Mouse (Mus musculus) adrenal gland, adult 10 weeks (tissue): ENCODE measurements around the gene Hist1h4n. TPM values are rescaled to one million over a fixed set of nuclear protein-coding genes. Genes with fewer than 3 reads are reported as not detected.

ENCODE experiments used
- polyA plus RNA-seq: library from polyadenylated mRNA; stranded (reverse); fragments of 350-450 nt; fragmentation: Illumina TruSeq; extraction: RNeasy Lipid Tissue Mini Kit (QIAGEN cat#74804); gene quantifications from one replicate; pipeline ENCODE4 v1.2.3, GENCODE M21; 2014; ENCODE audit warnings: low read depth, low replicate concordance

Hist1h4n gene
- polyA plus RNA-seq: not detected

DNA sequence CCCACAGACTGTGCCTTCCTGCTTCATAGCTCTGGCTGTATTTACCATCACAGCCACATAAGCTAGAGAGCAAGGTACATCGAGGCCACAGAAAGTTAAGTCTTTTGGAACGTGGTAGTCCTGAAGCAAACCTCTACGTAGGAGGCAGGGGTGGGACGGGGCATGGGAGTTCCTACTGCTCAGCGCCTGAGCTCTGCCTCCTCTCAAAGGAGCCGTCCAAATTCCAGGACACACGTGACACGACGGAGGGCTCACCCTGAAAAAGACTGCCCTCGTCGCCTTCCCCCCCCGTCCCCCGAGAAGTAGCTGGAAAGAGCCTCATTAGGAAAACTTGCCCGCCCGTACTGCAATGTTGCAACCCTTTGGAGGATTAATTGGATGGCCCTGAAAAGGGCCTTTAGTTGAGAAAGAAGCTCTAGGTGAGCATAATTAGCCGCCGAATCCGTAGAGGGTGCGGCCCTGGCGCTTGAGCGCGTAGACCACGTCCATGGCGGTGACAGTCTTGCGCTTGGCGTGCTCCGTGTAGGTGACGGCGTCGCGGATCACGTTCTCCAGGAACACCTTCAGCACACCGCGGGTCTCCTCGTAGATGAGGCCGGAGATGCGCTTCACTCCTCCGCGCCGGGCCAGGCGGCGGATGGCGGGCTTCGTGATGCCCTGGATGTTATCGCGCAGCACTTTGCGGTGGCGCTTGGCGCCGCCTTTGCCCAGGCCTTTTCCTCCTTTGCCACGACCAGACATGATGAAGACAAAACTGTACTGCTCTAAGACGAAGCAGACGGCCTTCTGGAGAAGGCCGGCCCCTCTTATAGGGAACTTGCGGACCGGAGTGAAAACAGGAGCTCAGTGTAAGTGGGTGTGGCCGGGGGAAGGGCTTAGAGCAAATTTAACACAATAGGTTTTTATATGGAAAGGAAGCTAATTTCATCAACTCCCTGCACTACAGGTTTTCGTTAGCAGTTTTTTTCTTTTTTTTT, at the start of gene Hist1h4n:
Gene Hist1h4n, minus strand, starts transcription at position 779 of the 977 bp plus-strand sequence.

GRCm38 (mm10) chr13:21833461-21833860, 1.5 kb upstream of the Hist1h4n start, which contains the start of the genes Hist1h2ap and Hist1h2br:
Gene Hist1h2ap (minus strand): TSS chr13:21833507.
Gene Hist1h2br (plus strand): TSS chr13:21833743.

GRCm38 (mm10) chr13:21811539-21811938, 20.5 kb downstream of the Hist1h4n start, which contains the start of gene Hist1h4m:
Gene Hist1h4m (plus strand): TSS chr13:21811746.

GRCm38 (mm10) chr13:21810073-21810472, 21.9 kb downstream of the Hist1h4n start, which contains the start of the genes Hist1h2bq and Hist1h2ao:
Gene Hist1h2bq (minus strand): TSS chr13:21810197.
Gene Hist1h2ao (plus strand): TSS chr13:21810465.

GRCm38 (mm10) chr13:21786899-21787629, 44.9 kb downstream of the Hist1h4n start, which contains the start of the genes Hist1h2an and Hist1h2bp:
Gene Hist1h2an (minus strand): TSS chr13:21787218.
Gene Hist1h2bp (plus strand): TSS chr13:21787461.

DNA sequence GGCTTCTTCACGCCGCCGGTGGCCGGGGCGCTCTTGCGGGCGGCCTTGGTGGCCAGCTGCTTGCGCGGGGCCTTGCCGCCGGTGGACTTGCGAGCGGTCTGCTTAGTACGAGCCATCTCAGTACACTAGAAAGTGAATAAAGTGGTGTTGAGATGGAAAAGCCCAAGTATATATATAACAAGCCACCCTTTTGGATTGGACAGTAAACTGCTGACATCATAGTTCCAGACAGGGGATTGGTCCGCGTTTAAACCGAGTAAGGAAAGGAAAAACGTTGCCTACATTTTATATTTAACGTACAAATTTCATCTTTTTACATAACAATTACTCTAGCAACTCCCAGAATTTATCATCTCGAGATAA, 48.8 kb downstream of the Hist1h4n start, which contains the start of gene Hist1h3i:
Gene Hist1h3i, minus strand, starts transcription at position 116 of the 363 bp plus-strand sequence.

Other genes starting within 250 kb of the Hist1h4n start
- not detected for gene Olfr1362, start 218.2 kb downstream of the Hist1h4n start, polyA plus RNA-seq
- not detected for gene Olfr11, start 189.7 kb downstream of the Hist1h4n start, polyA plus RNA-seq
- not detected for gene Olfr1361, start 168.8 kb downstream of the Hist1h4n start, polyA plus RNA-seq
- not detected for gene Olfr1360, start 154.8 kb downstream of the Hist1h4n start, polyA plus RNA-seq
- gene Olfr1359, start 134.1 kb downstream of the Hist1h4n start, polyA plus RNA-seq: not detected
- not detected for gene Hist1h2bl, start 116.1 kb downstream of the Hist1h4n start, polyA plus RNA-seq
- gene Hist1h2ai, start 115.8 kb downstream of the Hist1h4n start, polyA plus RNA-seq: not detected
- not detected for gene Hist1h3h, start 114.5 kb downstream of the Hist1h4n start, polyA plus RNA-seq
- gene Hist1h2bm, start 110.2 kb downstream of the Hist1h4n start, polyA plus RNA-seq: not detected
- gene Hist1h4j, start 97.1 kb downstream of the Hist1h4n start, polyA plus RNA-seq: not detected
- gene Hist1h4k, start 81.7 kb downstream of the Hist1h4n start, polyA plus RNA-seq: not detected
- not detected for gene Hist1h2ak, start 78.4 kb downstream of the Hist1h4n start, polyA plus RNA-seq
- not detected for gene Hist1h2bn, start 78.1 kb downstream of the Hist1h4n start, polyA plus RNA-seq
- not detected for gene Hist1h1b, start 51.6 kb downstream of the Hist1h4n start, polyA plus RNA-seq
- gene Hist1h3i, start 48.8 kb downstream of the Hist1h4n start, polyA plus RNA-seq: not detected
- gene Hist1h2an, start 45.0 kb downstream of the Hist1h4n start, polyA plus RNA-seq: not detected
- not detected for gene Hist1h2bp, start 44.7 kb downstream of the Hist1h4n start, polyA plus RNA-seq
- gene Hist1h2bq, start 22.0 kb downstream of the Hist1h4n start, polyA plus RNA-seq: not detected
- gene Hist1h2ao, start 21.7 kb downstream of the Hist1h4n start, polyA plus RNA-seq: not detected
- not detected for gene Hist1h4m, start 20.4 kb downstream of the Hist1h4n start, polyA plus RNA-seq
- gene Hist1h2ap, start 1.3 kb upstream of the Hist1h4n start, polyA plus RNA-seq: not detected
- gene Hist1h2br, start 1.5 kb upstream of the Hist1h4n start, polyA plus RNA-seq: 1.2 TPM
- gene Zfp184, start 112.9 kb upstream of the Hist1h4n start, polyA plus RNA-seq: 2.9 TPM
- not detected for gene Pom121l2, start 149.0 kb upstream of the Hist1h4n start, polyA plus RNA-seq
- 0.35 TPM for gene Prss16, start 177.5 kb upstream of the Hist1h4n start, polyA plus RNA-seq
- gene Hist1h2ah, start 203.4 kb upstream of the Hist1h4n start, polyA plus RNA-seq: not detected
- not detected for gene Hist1h2bk, start 203.7 kb upstream of the Hist1h4n start, polyA plus RNA-seq
- gene Hist1h4i, start 209.2 kb upstream of the Hist1h4n start, polyA plus RNA-seq: 7.8 TPM
- not detected for gene Hist1h2ag, start 210.7 kb upstream of the Hist1h4n start, polyA plus RNA-seq
- gene Hist1h2bj, start 211.0 kb upstream of the Hist1h4n start, polyA plus RNA-seq: not detected